Mouse (Mus musculus): ENCODE measurements around the gene Urod.

Gene Urod

GRCm38 (mm10) chr4:116993672-116994621 is at the start of gene Urod:
Gene Urod, minus strand, starts transcription at chr4:116994413.
- DNase-seq: peak; percentile 98

GRCm38 (mm10) chr4:117041283-117041721 is 47.1 kb upstream of the Urod start:
- DNase-seq: no peak

GRCm38 (mm10) chr4:117040791-117041190 is 46.6 kb upstream of the Urod start:
- no peak for DNase-seq

- no peak for DNase-seq
These were observed 45.9 kb upstream of the Urod start for GRCm38 (mm10) chr4:117039925-117040687.

- DNase-seq: no peak
These were observed 36.9 kb upstream of the Urod start for GRCm38 (mm10) chr4:117031105-117031504.

- DNase-seq: no peak
These were observed 29.3 kb upstream of the Urod start for GRCm38 (mm10) chr4:117023469-117023868.

GRCm38 (mm10) chr4:117019206-117020134 is 25.3 kb upstream of the Urod start, which contains the start of gene Eif2b3:
Gene Eif2b3, plus strand, starts transcription at chr4:117019402.
- DNase-seq: peak; percentile 95

GRCm38 (mm10) chr4:117018327-117018726 is 24.1 kb upstream of the Urod start:
- no peak for DNase-seq

- DNase-seq: no peak
These were observed 23.5 kb upstream of the Urod start for GRCm38 (mm10) chr4:117017738-117018137.

- DNase-seq: no peak
These were observed 20.7 kb upstream of the Urod start for GRCm38 (mm10) chr4:117014901-117015415.

GRCm38 (mm10) chr4:117013596-117013995 is 19.4 kb upstream of the Urod start:
- no peak for DNase-seq

- DNase-seq: no peak
These were observed 16.0 kb upstream of the Urod start for GRCm38 (mm10) chr4:117010231-117010630.

GRCm38 (mm10) chr4:117007058-117007457 is 12.8 kb upstream of the Urod start:
- no peak for DNase-seq

- no peak for DNase-seq
These were observed 11.6 kb upstream of the Urod start for GRCm38 (mm10) chr4:117005611-117006400.

GRCm38 (mm10) chr4:117004649-117005048 is 10.4 kb upstream of the Urod start:
- DNase-seq: no peak

GRCm38 (mm10) chr4:117002543-117003521 is 8.6 kb upstream of the Urod start:
- DNase-seq: peak; percentile 56

- no peak for DNase-seq
These were observed 7.7 kb upstream of the Urod start for GRCm38 (mm10) chr4:117001957-117002356.

GRCm38 (mm10) chr4:116999513-117000154 is 5.4 kb upstream of the Urod start:
- DNase-seq: no peak

GRCm38 (mm10) chr4:116995798-116996135 is 1.6 kb upstream of the Urod start:
- DNase-seq: peak; percentile 74

All from liver (tissue).